Mouse (Mus musculus) lung, postnatal 14 days (tissue): ENCODE measurements at regions not wholly inside any gene's neighbourhood (a gene's known extent, or its start where the extent isn't known, plus 50 kb on each side); places are given as distances from the start of the nearest gene placed in this dataset.

Experiments
- DNase-seq: peaks from one replicate; pipeline ENCODE4 v3.0.0; 2021

DNA sequence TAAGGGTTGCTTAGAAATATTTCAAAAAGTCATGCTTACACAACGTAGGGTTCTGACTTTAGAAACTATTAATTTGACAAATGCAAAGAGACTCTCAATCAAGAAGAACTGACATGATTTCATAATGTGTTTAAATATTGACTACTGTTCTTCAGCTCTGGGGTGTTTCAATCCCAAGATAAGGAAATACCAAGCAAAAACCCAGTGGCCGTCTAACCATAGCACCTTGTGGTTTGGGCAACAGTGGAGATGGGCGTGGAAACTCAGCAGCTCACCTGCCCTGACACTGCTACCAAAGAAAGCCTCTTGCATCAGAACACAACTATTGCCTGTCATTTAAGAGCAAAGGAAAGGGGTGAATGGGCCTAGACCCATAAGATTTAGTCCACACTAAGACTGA, 119.9 kb downstream of the Foxa2 start:
- peak; percentile 24 for DNase-seq

- DNase-seq = no peak
Observed at GRCm38 (mm10) chr2:147907341-147907740, 139.4 kb downstream of the Foxa2 start.

DNA sequence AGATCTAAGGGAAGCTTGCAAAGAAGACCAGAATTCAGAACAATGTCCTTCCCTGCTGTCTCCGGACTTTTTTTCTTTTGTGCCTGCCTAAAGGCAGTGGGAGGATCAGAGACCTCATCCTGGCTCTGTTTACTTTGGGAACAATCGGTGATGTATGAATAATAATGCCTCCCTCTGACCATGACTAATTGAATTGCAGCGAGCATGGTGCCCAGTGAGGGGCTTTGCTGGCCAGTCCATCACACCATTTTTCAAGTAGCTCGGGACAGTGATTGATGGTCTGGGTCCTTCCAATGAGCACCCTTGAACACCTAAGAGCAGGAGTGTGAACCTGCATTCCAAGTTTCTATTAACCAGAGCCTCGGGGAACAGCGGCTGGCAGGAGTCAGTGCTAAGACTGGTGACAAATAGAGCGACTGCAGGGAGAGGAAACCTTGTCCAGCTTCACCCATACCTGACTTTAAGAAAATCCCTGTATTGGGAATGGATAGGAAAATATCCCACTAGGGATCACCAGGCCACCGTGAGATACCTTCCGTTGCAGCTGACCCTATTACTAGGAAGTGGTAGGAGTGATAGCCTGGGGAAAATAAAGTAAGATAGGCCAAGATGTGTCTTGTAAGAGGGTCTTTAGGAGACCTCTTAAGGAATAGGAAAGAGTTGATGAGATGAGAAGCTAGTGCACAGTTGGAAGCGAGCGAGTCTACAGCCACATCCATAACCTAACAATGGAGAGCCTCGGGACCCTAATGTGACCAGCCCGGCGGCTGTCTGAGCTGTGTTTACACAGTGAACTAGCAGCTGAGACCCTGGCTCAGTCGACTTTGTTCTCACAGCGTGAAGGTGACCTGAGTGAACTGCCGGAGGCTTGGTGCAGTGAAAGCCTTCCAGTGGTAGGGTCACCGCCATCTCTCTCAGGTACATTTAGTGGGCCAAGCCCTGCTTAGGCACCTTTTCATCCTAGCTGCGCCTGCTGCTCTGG, 140.7 kb downstream of the Foxa2 start:
- no peak for DNase-seq

- no peak for DNase-seq
Observed at GRCm38 (mm10) chr2:147905118-147905517, 141.7 kb downstream of the Foxa2 start.

GRCm38 (mm10) chr2:147899236-147899635, 147.5 kb downstream of the Foxa2 start:
- DNase-seq = no peak

DNA sequence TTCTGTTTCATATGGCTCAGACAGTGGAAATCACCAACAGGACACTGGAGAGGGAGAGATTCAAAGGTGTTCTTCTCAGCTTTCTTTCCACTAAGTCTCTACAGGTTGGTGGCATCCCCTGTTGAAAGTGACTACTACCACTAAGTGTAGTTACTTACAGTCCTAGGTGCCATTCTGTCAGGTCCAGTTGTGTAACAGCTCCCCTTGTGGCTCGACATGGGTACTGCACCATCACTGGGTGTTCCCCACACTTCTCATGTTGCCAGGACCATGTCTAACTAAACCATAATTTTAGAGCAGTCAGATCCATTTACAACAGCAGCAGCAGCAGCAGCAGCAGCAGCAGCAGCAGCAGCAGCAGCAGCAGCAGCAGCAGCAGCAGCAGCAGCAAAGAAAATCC, 151.1 kb downstream of the Foxa2 start:
- DNase-seq = peak; percentile 46

GRCm38 (mm10) chr2:147894213-147894612, 152.6 kb downstream of the Foxa2 start:
- no peak for DNase-seq

- DNase-seq = no peak
Observed at GRCm38 (mm10) chr2:147886191-147886590, 160.6 kb downstream of the Foxa2 start.

DNA sequence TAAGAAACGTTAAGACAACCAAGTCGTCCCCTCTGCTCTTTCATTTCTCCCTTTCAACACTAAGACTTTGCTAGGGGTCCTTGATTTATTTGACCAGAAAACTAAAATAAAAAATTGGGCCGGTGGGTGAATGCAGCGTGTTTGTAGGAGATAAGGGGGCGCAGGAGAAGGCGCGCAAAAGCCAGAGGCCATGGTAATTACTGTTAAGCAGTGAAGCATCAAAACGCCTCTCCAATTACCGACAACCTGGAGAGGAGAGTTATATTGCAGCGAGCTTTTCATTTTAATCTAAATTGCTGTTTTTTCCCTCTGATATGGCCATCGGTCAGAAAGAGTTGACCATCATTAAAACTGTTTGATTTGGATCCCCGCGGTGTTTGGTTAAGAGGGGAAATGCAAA, 168.9 kb downstream of the Foxa2 start:
- DNase-seq = no peak

- no peak for DNase-seq
Observed at GRCm38 (mm10) chr2:147877543-147877904, 169.2 kb downstream of the Foxa2 start.

- DNase-seq = no peak
Observed at GRCm38 (mm10) chr2:147876708-147877542, 169.8 kb downstream of the Foxa2 start.

- DNase-seq = no peak
Observed at GRCm38 (mm10) chr2:147872972-147873371, 173.8 kb downstream of the Foxa2 start.

- DNase-seq = no peak
Observed at GRCm38 (mm10) chr2:147851186-147851802, 195.5 kb downstream of the Foxa2 start.

GRCm38 (mm10) chr2:147846968-147847749, 199.6 kb downstream of the Foxa2 start:
- DNase-seq = peak; percentile 46

- no peak for DNase-seq
Observed at GRCm38 (mm10) chr2:147845256-147845655, 201.5 kb downstream of the Foxa2 start.

GRCm38 (mm10) chr2:147840936-147841335, 205.8 kb downstream of the Foxa2 start:
- no peak for DNase-seq

GRCm38 (mm10) chr2:147838613-147839012, 208.2 kb downstream of the Foxa2 start:
- peak; percentile 2 for DNase-seq

GRCm38 (mm10) chr2:147830551-147830950, 216.2 kb downstream of the Foxa2 start:
- DNase-seq = no peak

GRCm38 (mm10) chr2:147816951-147817350, 229.8 kb downstream of the Foxa2 start:
- DNase-seq = no peak

- DNase-seq = no peak
Observed at GRCm38 (mm10) chr2:147814231-147814630, 232.5 kb downstream of the Foxa2 start.

- DNase-seq = no peak
Observed at GRCm38 (mm10) chr2:147813516-147813915, 233.3 kb downstream of the Foxa2 start.

- peak; percentile 58 for DNase-seq
Observed at GRCm38 (mm10) chr2:147808036-147808675, 238.6 kb downstream of the Foxa2 start.
